Mouse (Mus musculus) heart, postnatal 36 days (tissue): Measurements from ENCODE around the gene Rxfp4. TPM values are rescaled to one million over a fixed set of nuclear protein-coding genes. Genes with fewer than 3 reads are reported as not detected.

Experiments
- DNase-seq, 2 experiments: peaks; one replicate each; pipeline ENCODE4 v3.0.0; 2021 to 2022
- intact Hi-C: fragments of 180-260 bp; cut with DNase I; formaldehyde crosslinking; loops from one replicate; pipeline ENCODE4 v1.15.1; 2025
- total RNA-seq, 2 experiments: library from RNA; stranded (reverse); gene quantifications; 2 replicates each; pipeline ENCODE4 v1.2.3; 2021

The Rxfp4 gene
- total RNA-seq, 2 experiments from 2014 or later: 0.22 TPM; not detected in 1

- no peak for DNase-seq
These were observed 801 bp upstream of the Rxfp4 start for GRCm38 (mm10) chr3:88653516-88654370.

GRCm38 (mm10) chr3:88651669-88652618 lies 998 bp downstream of the Rxfp4 start:
- peak in 1 of 2 experiments; percentile 4 for DNase-seq
- intact Hi-C loops: no loop called here

More at GRCm38 (mm10) chr3:88653516-88654370, 801 bp upstream of the Rxfp4 start:
- intact Hi-C loops: no loop called here

- intact Hi-C loops: no loop called here
- DNase-seq: peak in 1 of 2 experiments; percentile 5
These were observed 2.0 kb downstream of the Rxfp4 start for GRCm38 (mm10) chr3:88650713-88651504.

- DNase-seq: no peak
- intact Hi-C loops: no loop called here
These were observed 3.0 kb downstream of the Rxfp4 start for GRCm38 (mm10) chr3:88649967-88650366.

- intact Hi-C loops: no loop called here
- peak in 1 of 2 experiments; percentile 7 for DNase-seq
These were observed 3.8 kb downstream of the Rxfp4 start for GRCm38 (mm10) chr3:88649186-88649585.

- intact Hi-C loops: no loop called here
- peak in 1 of 2 experiments; percentile 2 for DNase-seq
These were observed 4.3 kb downstream of the Rxfp4 start for GRCm38 (mm10) chr3:88648452-88649168.

- DNase-seq: peak; percentile 8 to 12
- intact Hi-C loops: no loop called here
These were observed 5.0 kb downstream of the Rxfp4 start for GRCm38 (mm10) chr3:88647779-88648413.

- no peak for DNase-seq
- intact Hi-C loops: no loop called here
These were observed 5.9 kb downstream of the Rxfp4 start for GRCm38 (mm10) chr3:88647076-88647475.

- DNase-seq: no peak
- intact Hi-C loops: no loop called here
These were observed 6.4 kb downstream of the Rxfp4 start for GRCm38 (mm10) chr3:88646426-88646995.

GRCm38 (mm10) chr3:88645937-88646336 lies 7.0 kb downstream of the Rxfp4 start:
- intact Hi-C loops: no loop called here
- no peak for DNase-seq

- intact Hi-C loops: no loop called here
- no peak for DNase-seq
These were observed 9.9 kb downstream of the Rxfp4 start for GRCm38 (mm10) chr3:88643078-88643477.

- intact Hi-C loops: loop anchor here (1.0 kb wide), 1 partner anchor 33 kb away; no protein-coding TSS in a partner anchor
- DNase-seq: peak; percentile 63 to 75
These were observed 12.3 kb downstream of the Rxfp4 start for GRCm38 (mm10) chr3:88640676-88641075.

GRCm38 (mm10) chr3:88639239-88639638 lies 13.7 kb downstream of the Rxfp4 start:
- intact Hi-C loops: no loop called here
- DNase-seq: no peak

- intact Hi-C loops: no loop called here
- DNase-seq: no peak
These were observed 15.8 kb downstream of the Rxfp4 start for GRCm38 (mm10) chr3:88637134-88637533.

GRCm38 (mm10) chr3:88636555-88636986 lies 16.4 kb downstream of the Rxfp4 start:
- no peak for DNase-seq

GRCm38 (mm10) chr3:88635506-88636275 lies 17.3 kb downstream of the Rxfp4 start:
- DNase-seq: no peak
- intact Hi-C loops: no loop called here

More at GRCm38 (mm10) chr3:88636555-88636986, 16.4 kb downstream of the Rxfp4 start:
- intact Hi-C loops: no loop called here

- DNase-seq: no peak
- intact Hi-C loops: loop anchor here (2.0 kb wide), 1 partner anchor 26 kb away; no protein-coding TSS in a partner anchor
These were observed 19.9 kb downstream of the Rxfp4 start for GRCm38 (mm10) chr3:88633056-88633455.
